Mouse (Mus musculus) CH12.LX (cell line): ENCODE results near the gene Acot2. TPM values are rescaled to one million over a fixed set of nuclear protein-coding genes. Genes with fewer than 3 reads are reported as not detected.

Experiments
- DNase-seq: peaks from one replicate; pipeline ENCODE4 v3.0.0-alpha.2; 2013; ENCODE audit errors: extremely low read depth
- H3K27ac ChIP-seq: 2 replicates; pipeline ENCODE4 v1.5.1; 2012; ENCODE audit warnings: low read depth, mild to moderate bottlenecking, control low read depth, moderate library complexity; ENCODE audit not compliant: insufficient read depth
- H3K27me3 ChIP-seq: replicated peaks from 2 replicates; pipeline ENCODE3; 2012; ENCODE audit warnings: inconsistent platforms
- H3K36me3 ChIP-seq, 2 experiments: replicated peaks in 1 of 2; 2 replicates each; pipeline versions ENCODE3 to v1.6.1; 2012; ENCODE audit warnings: inconsistent platforms in 1 of 2, low read length in 1 of 2, mild to moderate bottlenecking in 1 of 2, mixed read lengths in 1 of 2, moderate library complexity in 1 of 2; ENCODE audit not compliant: control insufficient read depth in 1 of 2, insufficient read depth in 1 of 2
- H3K4me1 ChIP-seq, 2 experiments: 2 replicates each; pipeline ENCODE4 v1.6.1; 2012; ENCODE audit warnings: inconsistent platforms in 1 of 2, moderate library complexity in 1 of 2; ENCODE audit not compliant: insufficient read depth in 2 of 2, control insufficient read depth in 1 of 2
- H3K4me2 ChIP-seq: 2 replicates; pipeline ENCODE4 v1.6.1; 2012; ENCODE audit warnings: low read depth, mild to moderate bottlenecking, control low read depth; ENCODE audit not compliant: poor library complexity, insufficient read depth, severe bottlenecking
- H3K4me3 ChIP-seq, 3 experiments: fragments of 150-350 bp in 1 of 3; sonication (generic) in 1 of 3; replicated peaks in 1 of 3; 2 replicates each; pipeline versions ENCODE3 to v1.5.1; 2011 to 2012; ENCODE audit warnings: low read depth in 2 of 3, low read length in 2 of 3, mild to moderate bottlenecking in 2 of 3, moderate library complexity in 2 of 3, control low read depth in 1 of 3, improper control_type of control experiment in 1 of 3, inconsistent platforms in 1 of 3, mixed read lengths in 1 of 3; ENCODE audit not compliant: poor library complexity in 1 of 3
- H3K79me2 ChIP-seq: replicated peaks from 2 replicates; pipeline ENCODE4 v1.6.1; 2012; ENCODE audit warnings: mild to moderate bottlenecking, moderate library complexity; ENCODE audit not compliant: control insufficient read depth, poor library complexity, insufficient read depth, severe bottlenecking; ENCODE audit errors: extremely low read depth
- H3K9ac ChIP-seq: 2 replicates; pipeline ENCODE4 v1.6.1; 2012; ENCODE audit warnings: low read depth, mild to moderate bottlenecking, control low read depth, moderate library complexity; ENCODE audit not compliant: insufficient read depth
- H3K9me3 ChIP-seq: replicated peaks from 2 replicates; pipeline ENCODE3; 2012; ENCODE audit warnings: low read length, inconsistent platforms, mixed read lengths
- CHD2 ChIP-seq: IDR thresholded peaks from 2 replicates; pipeline ENCODE4 v1.6.1; 2011; ENCODE audit warnings: low read length, improper control_type of control experiment
- CTCF ChIP-seq, 2 experiments: IDR thresholded peaks in 1 of 2; conservative IDR thresholded peaks in 1 of 2; 2 replicates each; pipeline ENCODE4 v1.5.1; 2011 to 2012; ENCODE audit warnings: low read depth in 2 of 2, low read length in 2 of 2, improper control_type of control experiment in 1 of 2, inconsistent platforms in 1 of 2, mild to moderate bottlenecking in 1 of 2, moderate library complexity in 1 of 2
- E2F4 ChIP-seq: IDR thresholded peaks from 2 replicates; pipeline ENCODE4 v1.6.1; 2011; ENCODE audit warnings: low read depth, low read length, improper control_type of control experiment; ENCODE audit not compliant: insufficient replicate concordance
- ELF1 ChIP-seq: IDR thresholded peaks from 2 replicates; pipeline ENCODE4 v1.6.1; 2014; ENCODE audit warnings: low read depth, mild to moderate bottlenecking, inconsistent platforms, low read length, improper control_type of control experiment
- ETS1 ChIP-seq: conservative IDR thresholded peaks from 2 replicates; pipeline ENCODE4 v1.6.1; 2012; ENCODE audit warnings: low read depth, mild to moderate bottlenecking, inconsistent platforms, low read length, improper control_type of control experiment, moderate library complexity
- GABPA ChIP-seq: IDR thresholded peaks from 2 replicates; pipeline ENCODE4 v1.6.1; 2012; ENCODE audit warnings: low read depth, low read length, improper control_type of control experiment, inconsistent platforms; ENCODE audit not compliant: insufficient replicate concordance
- JUN ChIP-seq: IDR thresholded peaks from 2 replicates; pipeline ENCODE4 v1.6.1; 2011; ENCODE audit warnings: low read depth, mild to moderate bottlenecking, low read length, improper control_type of control experiment, moderate library complexity; ENCODE audit not compliant: insufficient read depth
- KAT2A ChIP-seq: IDR thresholded peaks from 2 replicates; pipeline ENCODE4 v1.6.1; 2012; ENCODE audit warnings: low read length, improper control_type of control experiment, inconsistent platforms; ENCODE audit not compliant: insufficient replicate concordance
- MAX ChIP-seq: IDR thresholded peaks from 2 replicates; pipeline ENCODE4 v1.6.1; 2011; ENCODE audit warnings: low read length, improper control_type of control experiment
- MAZ ChIP-seq: IDR thresholded peaks from 2 replicates; pipeline ENCODE4 v1.6.1; 2012; ENCODE audit warnings: low read depth, mild to moderate bottlenecking, inconsistent platforms, low read length, improper control_type of control experiment, moderate library complexity
- NELFE ChIP-seq: IDR thresholded peaks from 2 replicates; pipeline ENCODE4 v1.6.1; 2011; ENCODE audit warnings: low read depth, low read length, improper control_type of control experiment
- NRF1 ChIP-seq: IDR thresholded peaks from 2 replicates; pipeline ENCODE4 v1.6.1; 2014; ENCODE audit warnings: low read depth, mild to moderate bottlenecking, inconsistent platforms, low read length, improper control_type of control experiment, moderate library complexity
- PAX5 ChIP-seq: IDR thresholded peaks from 2 replicates; pipeline ENCODE4 v1.6.1; 2012; ENCODE audit warnings: low read length, inconsistent platforms, mixed read lengths
- POLR2A ChIP-seq: IDR thresholded peaks from 2 replicates; pipeline ENCODE4 v1.6.1; 2011; ENCODE audit warnings: low read depth, mild to moderate bottlenecking, improper control_type of control experiment, low read length
- POLR2AphosphoS2 ChIP-seq: IDR thresholded peaks from 2 replicates; pipeline ENCODE4 v1.6.1; 2011; ENCODE audit warnings: low read depth, low read length, improper control_type of control experiment
- RAD21 ChIP-seq: IDR thresholded peaks from 2 replicates; pipeline ENCODE4 v1.6.1; 2011; ENCODE audit warnings: low read depth, mild to moderate bottlenecking, low read length, improper control_type of control experiment, moderate library complexity
- TCF12 ChIP-seq: IDR thresholded peaks from 2 replicates; pipeline ENCODE4 v1.6.1; 2014; ENCODE audit warnings: low read depth, mild to moderate bottlenecking, inconsistent platforms, low read length, improper control_type of control experiment
- UBTF ChIP-seq: IDR thresholded peaks from 2 replicates; pipeline ENCODE4 v1.6.1; 2012; ENCODE audit warnings: low read depth, mild to moderate bottlenecking, inconsistent platforms, low read length, improper control_type of control experiment, moderate library complexity
- USF1 ChIP-seq: IDR thresholded peaks from 2 replicates; pipeline ENCODE4 v1.6.1; 2014; ENCODE audit warnings: low read depth, mild to moderate bottlenecking, inconsistent platforms, low read length, improper control_type of control experiment
- USF2 ChIP-seq: conservative IDR thresholded peaks from 2 replicates; pipeline ENCODE4 v1.6.1; 2011; ENCODE audit warnings: low read depth, low read length, improper control_type of control experiment
- ZC3H11A ChIP-seq: IDR thresholded peaks from 2 replicates; pipeline ENCODE4 v1.6.1; 2012; ENCODE audit warnings: low read depth, mild to moderate bottlenecking, inconsistent platforms, low read length, improper control_type of control experiment
- ZMIZ1 ChIP-seq: IDR thresholded peaks from 2 replicates; pipeline ENCODE4 v1.6.1; 2012; ENCODE audit warnings: low read depth, mild to moderate bottlenecking, inconsistent platforms, low read length, improper control_type of control experiment
- dilution Hi-C: fragments of 300-500 bp; cut with MboI; formaldehyde crosslinking; loops from 2 replicates; pipeline ENCODE4 v1.14.3; 2020; ENCODE audit warnings: low sequenced_read_pairs; ENCODE audit not compliant: extremely low pct_unique_long_range_greater_than_20kb, extremely low pct_ligation_motif_present
- in situ Hi-C: fragments of 300-500 bp; cut with MboI; formaldehyde crosslinking; loops from 3 replicates; pipeline ENCODE4 v1.14.3; 2019; ENCODE audit warnings: low sequenced_read_pairs, low pct_ligation_motif_present, low pct_unique_long_range_greater_than_20kb, mixed read lengths
- polyA plus RNA-seq: library from polyadenylated mRNA; unstranded; fragments of >175 nt; gene quantifications from 2 replicates; pipeline ENCODE4 v1.2.1, GENCODE M21; 2012; ENCODE audit warnings: low read depth; ENCODE audit not compliant: insufficient read length
- total RNA-seq, 2 experiments: library from RNA; depleted of rRNA; stranded (reverse); fragments of 300-350 nt in 1 of 2; fragments of >200 nt in 1 of 2; gene quantifications; 2 replicates each; pipeline ENCODE4 v1.2.3; 2012 to 2014

Gene Acot2
- total and polyA plus RNA-seq, 3 experiments, result 6.6 to 13.2 (median 9.7) TPM

- peaks cover 10% of the 10 kb centered on the region for H3K79me2 ChIP-seq
- no peak for DNase-seq
- H3K4me1 ChIP-seq, result peaks cover 4 to 15% of the 10 kb centered on the region in 2 experiments; a peak in 3 of 4 replicates
- H3K36me3 ChIP-seq, result peaks cover 0 to 34% of the 10 kb centered on the region in 2 experiments
- dilution Hi-C loops, result no loop called here
- in situ Hi-C loops, result loop anchor here (25.0 kb wide), 2 partner anchors 104 to 304 kb away; partner anchors contain the start of genes Acot3 and Acot5
- H3K4me3 ChIP-seq, result no peak overlapping the region
- TF ChIP-seq NELFE (no peak), JUN (no peak), USF1 (no peak), ELF1 (no peak), KAT2A (no peak), NRF1 (no peak), ZC3H11A (no peak), TCF12 (no peak), POLR2AphosphoS2 (no peak), USF2 (no peak), UBTF (no peak), CHD2 (no peak), POLR2A (no peak), MAZ (no peak), RAD21 (no peak), E2F4 (no peak), CTCF (conservative IDR thresholded peaks at IDR 0.05 in 1 of 2, IDR thresholded peaks at IDR 0.05 in 1 of 2; ENCODE audit: low read depth in 2 of 2, low read length in 2 of 2) (no peak), MAX (no peak)
- no peaks in the 10 kb centered on the region for H3K9me3 ChIP-seq
- H3K9ac ChIP-seq, result no peak overlapping the region
- no peak overlapping the region for H3K27ac ChIP-seq
- H3K4me2 ChIP-seq, result no peak overlapping the region
- H3K27me3 ChIP-seq, result no peaks in the 10 kb centered on the region
Observed at GRCm38 (mm10) chr12:83958278-83958677, 29.4 kb upstream of the Acot2 start.

GRCm38 (mm10) chr12:83965235-83965634, 22.4 kb upstream of the Acot2 start:
- Histone ChIP-seq H3K4me3 (no peak overlapping the region), H3K4me2 (no peak overlapping the region), H3K36me3 (no peaks in the 10 kb centered on the region), H3K27ac (no peak overlapping the region), H3K27me3 (no peaks in the 10 kb centered on the region), H3K9me3 (no peaks in the 10 kb centered on the region), H3K9ac (no peak overlapping the region), H3K79me2 (no peaks in the 10 kb centered on the region), H3K4me1 (peaks cover 0 to 2% of the 10 kb centered on the region in 2 experiments; a peak in 1 of 4 replicates)
- in situ Hi-C loops (loop anchor here (25.0 kb wide), 2 partner anchors 97 to 297 kb away; partner anchors contain the start of genes Acot3 and Acot5), dilution Hi-C loops (no loop called here)
- TF ChIP-seq ETS1, result no peak
- no peak for TF ChIP-seq UBTF
- TF ChIP-seq PAX5, result no peak
- no peak for TF ChIP-seq ZMIZ1
- no peak for TF ChIP-seq GABPA
- DNase-seq, result no peak
